Mouse (Mus musculus) cortical plate, adult 2 months (tissue): ENCODE measurements at regions not wholly inside any gene's neighbourhood (a gene's known extent, or its start where the extent isn't known, plus 50 kb on each side); places are given as distances from the start of the nearest gene placed in this dataset.

ENCODE experiments used
- CTCF ChIP-seq: fragments of 200-500 bp; IDR thresholded peaks from 2 replicates; pipeline ENCODE4 v1.5.1; 2011; ENCODE audit warnings: mild to moderate bottlenecking, control low read depth, low read length; ENCODE audit not compliant: insufficient read depth; ENCODE audit errors: extremely low read depth
- POLR2A ChIP-seq: fragments of 200-500 bp; IDR thresholded peaks from 2 replicates; pipeline ENCODE4 v1.6.1; 2011; ENCODE audit warnings: mild to moderate bottlenecking, low read length, control low read depth; ENCODE audit not compliant: insufficient read depth; ENCODE audit errors: extremely low read depth

- TF ChIP-seq CTCF (no peak), POLR2A (no peak)
These were observed 214.8 kb upstream of the Rbms1 start for GRCm38 (mm10) chr2:61177801-61178200.
